Mouse (Mus musculus) adrenal gland, adult 8-10 months (tissue): ENCODE measurements around the gene 2310057M21Rik. TPM values are rescaled to one million over a fixed set of nuclear protein-coding genes. Genes with fewer than 3 reads are reported as not detected.
"Not testable (repeated sequence)": the region's sequence is repeated elsewhere in the genome, so short reads cannot be mapped to it uniquely, and the experiment has no call there.

Experiments
- DNase-seq: peaks from one replicate; pipeline ENCODE4 v3.0.0; 2022
- total RNA-seq, 4 experiments: library from RNA; stranded (reverse); gene quantifications; 2 replicates each; pipeline ENCODE4 v1.2.4; 2022

2310057M21Rik gene
- 10 to 100 TPM; 11.0 to 14.8 (median 12.0) TPM for total RNA-seq

- DNase-seq: peak; percentile 96
Measured at GRCm38 (mm10) chr7:131362615-131363300, at the start of gene 2310057M21Rik. TSS of gene 2310057M21Rik (minus strand) at chr7:131362759.

- no peak for DNase-seq
Measured at GRCm38 (mm10) chr7:131411941-131412270, 49.3 kb upstream of the 2310057M21Rik start.

GRCm38 (mm10) chr7:131411221-131411940 is 48.8 kb upstream of the 2310057M21Rik start:
- peak; percentile 21 for DNase-seq

GRCm38 (mm10) chr7:131410416-131411058 is 48.0 kb upstream of the 2310057M21Rik start, which contains the start of the genes Ikzf5 and Acadsb:
TSS of gene Ikzf5 (minus strand) at chr7:131410521.
TSS of gene Acadsb (plus strand) at chr7:131410601.
- peak; percentile 99 for DNase-seq

GRCm38 (mm10) chr7:131409988-131410385 is 47.4 kb upstream of the 2310057M21Rik start:
- DNase-seq: no peak

GRCm38 (mm10) chr7:131409321-131409987 is 46.9 kb upstream of the 2310057M21Rik start:
- no peak for DNase-seq

- DNase-seq: not testable (repeated sequence)
Measured at GRCm38 (mm10) chr7:131391761-131392160, 29.2 kb upstream of the 2310057M21Rik start.

GRCm38 (mm10) chr7:131371880-131372651 is 9.5 kb upstream of the 2310057M21Rik start:
- no peak for DNase-seq

- DNase-seq: no peak
Measured at GRCm38 (mm10) chr7:131371470-131371860, 8.9 kb upstream of the 2310057M21Rik start.

GRCm38 (mm10) chr7:131370648-131371469 is 8.3 kb upstream of the 2310057M21Rik start, which contains the start of gene Pstk:
TSS of gene Pstk (plus strand) at chr7:131371141.
- DNase-seq: peak; percentile 85

- no peak for DNase-seq
Measured at GRCm38 (mm10) chr7:131364131-131364530, 1.6 kb upstream of the 2310057M21Rik start.

- DNase-seq: no peak
Measured at GRCm38 (mm10) chr7:131362269-131362614, 317 bp downstream of the 2310057M21Rik start.

- DNase-seq: no peak
Measured at GRCm38 (mm10) chr7:131356105-131356504, 6.5 kb downstream of the 2310057M21Rik start.

GRCm38 (mm10) chr7:131345856-131346541 is 16.6 kb downstream of the 2310057M21Rik start:
- no peak for DNase-seq

- no peak for DNase-seq
Measured at GRCm38 (mm10) chr7:131337502-131338068, 25.0 kb downstream of the 2310057M21Rik start.

- no peak for DNase-seq
Measured at GRCm38 (mm10) chr7:131333564-131333963, 29.0 kb downstream of the 2310057M21Rik start, which contains the start of gene Fam24a. TSS of gene Fam24a (plus strand) at chr7:131333864.

GRCm38 (mm10) chr7:131331688-131332087 is 30.9 kb downstream of the 2310057M21Rik start:
- no peak for DNase-seq

GRCm38 (mm10) chr7:131329416-131329815 is 33.1 kb downstream of the 2310057M21Rik start, which contains the start of gene Fam24b:
TSS of gene Fam24b (minus strand) at chr7:131329516.
- no peak for DNase-seq

GRCm38 (mm10) chr7:131327054-131327453 is 35.5 kb downstream of the 2310057M21Rik start:
- no peak for DNase-seq

GRCm38 (mm10) chr7:131322192-131322591 is 40.4 kb downstream of the 2310057M21Rik start, which contains the start of gene Cuzd1:
TSS of gene Cuzd1 (minus strand) at chr7:131322292.
- no peak for DNase-seq
